Mouse (Mus musculus) bone marrow, adult 2 months (tissue): ENCODE results near the gene Grip1.

Experiments used
- CTCF ChIP-seq: fragments of 200-500 bp; IDR thresholded peaks from 2 replicates; pipeline ENCODE4 v1.5.1; 2011; ENCODE audit warnings: low read length, control low read depth; ENCODE audit not compliant: control insufficient read depth, insufficient read depth
- POLR2A ChIP-seq: fragments of 200-500 bp; IDR thresholded peaks from 2 replicates; pipeline ENCODE4 v1.6.1; 2011; ENCODE audit warnings: low read depth, mild to moderate bottlenecking, control low read depth, low read length, borderline replicate concordance; ENCODE audit not compliant: control insufficient read depth

DNA sequence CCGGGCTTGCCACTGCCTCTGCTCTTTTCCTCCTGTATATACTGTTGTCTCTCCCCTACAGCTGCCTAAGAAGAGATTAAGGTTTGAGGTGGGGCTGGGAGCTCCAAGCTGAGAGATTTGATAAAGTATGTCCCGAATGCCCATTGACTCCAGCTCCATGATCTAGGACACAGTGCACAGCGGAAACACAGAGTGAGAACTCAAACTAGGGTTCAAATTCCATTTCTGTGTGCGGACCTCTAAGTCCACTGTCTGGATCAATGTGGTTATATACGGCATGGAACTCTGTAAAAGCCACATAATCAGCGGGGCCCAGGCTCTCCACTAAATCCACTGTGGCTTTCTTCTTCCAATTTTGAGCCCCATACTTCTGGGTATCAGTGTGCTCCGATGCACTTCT lies 26.0 kb upstream of the Grip1 start:
- TF ChIP-seq CTCF (no peak), POLR2A (no peak)
